Mouse (Mus musculus) adipocyte (in vitro differentiated cells): ENCODE results near the gene Erf.

Experiments
- DNase-seq: peaks from one replicate; pipeline ENCODE4 v3.0.0-alpha.2; 2016; ENCODE audit warnings: low spot score

The Erf gene

GRCm38 (mm10) chr7:25279861-25280791 lies 29.6 kb upstream of the Erf start:
- DNase-seq = peak; percentile 61

GRCm38 (mm10) chr7:25279076-25279860 lies 28.7 kb upstream of the Erf start:
- DNase-seq = peak; percentile 71

- peak; percentile 85 for DNase-seq
Measured at GRCm38 (mm10) chr7:25278341-25279075, 27.9 kb upstream of the Erf start.

- no peak for DNase-seq
Measured at GRCm38 (mm10) chr7:25277998-25278340, 27.4 kb upstream of the Erf start.

- no peak for DNase-seq
Measured at GRCm38 (mm10) chr7:25277405-25277804, 26.8 kb upstream of the Erf start.

- DNase-seq = no peak
Measured at GRCm38 (mm10) chr7:25275555-25276298, 25.2 kb upstream of the Erf start.

GRCm38 (mm10) chr7:25274996-25275395 lies 24.4 kb upstream of the Erf start:
- DNase-seq = no peak

GRCm38 (mm10) chr7:25274571-25274970 lies 24.0 kb upstream of the Erf start:
- DNase-seq = no peak

- DNase-seq = no peak
Measured at GRCm38 (mm10) chr7:25273259-25274241, 23.0 kb upstream of the Erf start.

- no peak for DNase-seq
Measured at GRCm38 (mm10) chr7:25272445-25273258, 22.1 kb upstream of the Erf start.

- no peak for DNase-seq
Measured at GRCm38 (mm10) chr7:25271651-25272444, 21.3 kb upstream of the Erf start.

GRCm38 (mm10) chr7:25270652-25271633 lies 20.4 kb upstream of the Erf start:
- DNase-seq = no peak

GRCm38 (mm10) chr7:25269545-25270271 lies 19.1 kb upstream of the Erf start:
- no peak for DNase-seq

- no peak for DNase-seq
Measured at GRCm38 (mm10) chr7:25269029-25269428, 18.5 kb upstream of the Erf start.

GRCm38 (mm10) chr7:25268588-25268987 lies 18.0 kb upstream of the Erf start:
- DNase-seq = no peak

- peak; percentile 99 for DNase-seq
Measured at GRCm38 (mm10) chr7:25267751-25268463, 17.3 kb upstream of the Erf start.
